Mouse (Mus musculus) cortical plate, adult 2 months (tissue): Measurements from ENCODE around the gene Cma1.

ENCODE experiments used
- CTCF ChIP-seq: fragments of 200-500 bp; IDR thresholded peaks from 2 replicates; pipeline ENCODE4 v1.5.1; 2011; ENCODE audit warnings: mild to moderate bottlenecking, control low read depth, low read length; ENCODE audit not compliant: insufficient read depth; ENCODE audit errors: extremely low read depth
- POLR2A ChIP-seq: fragments of 200-500 bp; IDR thresholded peaks from 2 replicates; pipeline ENCODE4 v1.6.1; 2011; ENCODE audit warnings: mild to moderate bottlenecking, low read length, control low read depth; ENCODE audit not compliant: insufficient read depth; ENCODE audit errors: extremely low read depth

DNA sequence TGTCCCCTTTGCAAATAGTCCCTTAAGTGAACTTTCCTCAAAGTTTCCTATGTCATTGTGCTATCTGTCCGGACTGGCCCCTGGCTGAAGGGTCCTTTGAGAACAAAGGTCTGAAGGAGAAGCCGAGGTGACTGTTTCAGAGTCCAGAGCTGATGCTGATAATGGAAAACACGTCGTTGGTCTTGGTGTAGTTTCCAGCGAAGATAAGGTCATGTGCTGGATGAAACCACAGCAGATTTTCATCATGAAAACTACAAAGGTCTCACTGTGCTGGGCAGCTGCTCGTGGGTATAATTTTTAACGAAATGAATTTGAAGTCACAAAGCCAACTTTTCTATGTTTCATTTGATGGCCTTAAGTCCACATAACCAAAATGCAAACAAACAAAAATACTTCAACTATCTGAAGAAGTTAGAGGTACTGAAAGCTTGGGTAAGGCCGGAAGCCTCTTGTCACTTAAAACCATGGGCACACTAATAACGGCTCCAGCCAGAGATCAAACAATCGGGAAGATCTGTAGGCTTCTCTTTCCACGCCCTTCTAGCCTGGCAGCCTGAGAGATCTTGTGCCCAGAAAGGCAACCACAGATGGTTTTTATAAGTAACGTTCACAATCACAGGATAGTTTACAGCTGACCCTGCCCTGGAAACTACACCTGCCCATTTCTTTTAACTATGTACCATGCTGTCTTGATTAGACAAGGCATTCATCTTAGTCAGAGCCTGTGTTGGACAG lies 15.0 kb downstream of the Cma1 start:
- no peak for TF ChIP-seq CTCF
- TF ChIP-seq POLR2A: no peak
